Mouse (Mus musculus) hindbrain, postnatal 0 days (tissue): ENCODE data around the gene Fgfr2. TPM values are rescaled to one million over a fixed set of nuclear protein-coding genes. Genes with fewer than 3 reads are reported as not detected.
"Not testable (repeated sequence)": the region's sequence is repeated elsewhere in the genome, so short reads cannot be mapped to it uniquely, and the experiment has no call there.

Experiments used
- ATAC-seq: fragments of 200-750 bp; cut with Nextera tagmentation; 2 replicates; pipeline ENCODE4 v1.8.0; 2017; ENCODE audit warnings: mild to moderate bottlenecking, moderate TSS enrichment, moderate library complexity
- DNase-seq: peaks from one replicate; pipeline ENCODE4 v3.0.0-alpha.2; 2015; ENCODE audit warnings: low spot score
- H3K27ac ChIP-seq: fragments of 300-500 bp; sonication (generic); 2 replicates; pipeline ENCODE4 v1.5.1; 2014; ENCODE audit warnings: mild to moderate bottlenecking
- H3K27me3 ChIP-seq: fragments of 300-500 bp; sonication (generic); 2 replicates; pipeline ENCODE4 v1.6.1; 2014; ENCODE audit warnings: low read length, mixed read lengths; ENCODE audit not compliant: insufficient read depth
- H3K36me3 ChIP-seq: fragments of 300-500 bp; sonication (generic); 2 replicates; pipeline ENCODE4 v1.6.1; 2014; ENCODE audit warnings: low read length, mixed read lengths; ENCODE audit not compliant: insufficient read depth
- H3K4me1 ChIP-seq: fragments of 300-500 bp; sonication (generic); 2 replicates; pipeline ENCODE4 v1.6.1; 2014; ENCODE audit warnings: antibody characterized with exemption, low read length, mixed read lengths; ENCODE audit not compliant: insufficient read depth
- H3K4me2 ChIP-seq: fragments of 300-500 bp; sonication (generic); 2 replicates; pipeline ENCODE4 v1.6.1; 2014; ENCODE audit warnings: low read depth, mild to moderate bottlenecking, low read length, moderate library complexity, mixed read lengths
- H3K4me3 ChIP-seq: fragments of 300-500 bp; sonication (generic); 2 replicates; pipeline ENCODE4 v1.5.1; 2014; ENCODE audit warnings: low read length
- H3K9ac ChIP-seq: fragments of 300-500 bp; sonication (generic); replicated peaks from 2 replicates; pipeline ENCODE4 v1.6.1; 2014; ENCODE audit warnings: mild to moderate bottlenecking, low read length, moderate library complexity, mixed read lengths
- H3K9me3 ChIP-seq: fragments of 300-500 bp; sonication (generic); 2 replicates; pipeline ENCODE4 v1.6.1; 2016; ENCODE audit warnings: low read length, mixed read lengths
- CTCF ChIP-seq: IDR thresholded peaks from 2 replicates; pipeline ENCODE4 v1.5.1; 2016; ENCODE audit warnings: antibody characterized with exemption, control low read depth, low read depth
- WGBS: fragments of 180-500 bp; shearing (Covaris S2); extraction: QIAGEN DNeasy Blood & Tissue Kit; methylation state at CpG from one replicate; pipeline ENCODE4 v1.1.7; 2014; 5-methylcytosine and 5-hydroxymethylcytosine counted together
- polyA plus RNA-seq: library from polyadenylated mRNA; unstranded; fragments of >200 nt; fragmentation: Nextera tagmentation; extraction: Ambion mirVana; gene quantifications from 2 replicates; pipeline ENCODE4 v1.2.1, GENCODE M21; 2015
- total RNA-seq: library from RNA; depleted of rRNA; stranded (reverse); fragments of >200 nt; gene quantifications from 2 replicates; pipeline ENCODE4 v1.2.3, GENCODE M21; 2014

The Fgfr2 gene
- total and polyA plus RNA-seq, 2 experiments from 2014 or later, result 17.3 to 49.0 TPM

- H3K36me3 ChIP-seq, result no peaks in the 10 kb centered on the region
- DNase-seq, result no peak
- H3K27ac ChIP-seq, result no peak overlapping the region
- 79% methylated on average over 2 of the region's 2 CpGs for WGBS
- no peak overlapping the region for H3K4me3 ChIP-seq
- H3K9me3 ChIP-seq, result no peaks in the 10 kb centered on the region
- peaks cover 3% of the 10 kb centered on the region; the same call in 1 of the 2 replicates for H3K4me1 ChIP-seq
- no peak for TF ChIP-seq CTCF
- no peak overlapping the region for H3K9ac ChIP-seq
- no peaks in the 10 kb centered on the region for H3K27me3 ChIP-seq
- no peak overlapping the region for H3K4me2 ChIP-seq
- no peak for ATAC-seq
Observed at GRCm38 (mm10) chr7:132443769-132444168, 679.4 kb downstream of the Fgfr2 start.

GRCm38 (mm10) chr7:132443134-132443533 is 680.0 kb downstream of the Fgfr2 start:
- no peak overlapping the region for H3K9ac ChIP-seq
- ATAC-seq (no peak), DNase-seq (no peak)
- H3K36me3 ChIP-seq, result no peaks in the 10 kb centered on the region
- no peak overlapping the region for H3K27ac ChIP-seq
- no peak overlapping the region for H3K4me2 ChIP-seq
- no peaks in the 10 kb centered on the region for H3K9me3 ChIP-seq
- no peak for TF ChIP-seq CTCF
- 90% methylated on average over 3 of the region's 3 CpGs for WGBS
- no peak overlapping the region for H3K4me3 ChIP-seq
- H3K27me3 ChIP-seq, result no peaks in the 10 kb centered on the region
- peaks cover 3% of the 10 kb centered on the region; the same call in 1 of the 2 replicates for H3K4me1 ChIP-seq

- not testable (repeated sequence) for H3K27ac ChIP-seq, H3K9ac ChIP-seq, H3K36me3 ChIP-seq, H3K4me3 ChIP-seq, H3K4me1 ChIP-seq, ATAC-seq, DNase-seq, H3K4me2 ChIP-seq, H3K9me3 ChIP-seq, H3K27me3 ChIP-seq
- WGBS, result 89% methylated on average over 3 of the region's 3 CpGs
Observed at GRCm38 (mm10) chr7:132442133-132442763, 680.9 kb downstream of the Fgfr2 start.

- H3K27ac ChIP-seq, result no peak overlapping the region
- peaks cover 3% of the 10 kb centered on the region; the same call in 1 of the 2 replicates for H3K4me1 ChIP-seq
- no peak for TF ChIP-seq CTCF
- DNase-seq, result no peak
- H3K4me3 ChIP-seq, result no peak overlapping the region
- WGBS, result 76% methylated on average over 6 of the region's 6 CpGs
- H3K27me3 ChIP-seq, result no peaks in the 10 kb centered on the region
- no peak for ATAC-seq
- H3K36me3 ChIP-seq, result no peaks in the 10 kb centered on the region
- no peaks in the 10 kb centered on the region for H3K9me3 ChIP-seq
- H3K9ac ChIP-seq, result no peak overlapping the region
- no peak overlapping the region for H3K4me2 ChIP-seq
Observed at GRCm38 (mm10) chr7:132439916-132440315, 683.2 kb downstream of the Fgfr2 start.

DNA sequence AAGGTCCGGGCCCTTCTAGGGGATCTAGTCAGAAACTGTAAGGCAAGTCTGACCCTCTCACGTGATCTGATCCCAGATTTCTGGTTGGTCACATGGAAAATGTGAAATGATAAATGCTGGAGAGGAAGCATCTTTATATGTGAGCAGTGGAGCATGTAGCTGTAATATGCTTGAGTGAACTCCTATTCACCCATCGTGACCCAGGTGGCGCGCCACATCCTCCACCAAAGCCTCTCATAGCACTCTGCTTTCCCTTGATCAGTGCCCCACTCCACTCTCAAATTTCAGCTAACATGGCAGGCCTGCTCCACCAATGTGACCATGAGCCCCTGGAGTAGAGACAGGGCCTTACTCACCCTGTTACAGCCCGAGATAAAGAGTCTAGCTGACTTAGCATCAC is 685.1 kb downstream of the Fgfr2 start:
- no peak for ATAC-seq
- no peak overlapping the region for H3K9ac ChIP-seq
- WGBS, result 53% methylated on average over 6 of the region's 6 CpGs
- H3K36me3 ChIP-seq, result no peaks in the 10 kb centered on the region
- no peaks in the 10 kb centered on the region for H3K4me1 ChIP-seq
- DNase-seq, result no peak
- no peaks in the 10 kb centered on the region for H3K27me3 ChIP-seq
- TF ChIP-seq CTCF, result no peak
- H3K4me2 ChIP-seq, result no peak overlapping the region
- H3K9me3 ChIP-seq, result no peaks in the 10 kb centered on the region
- H3K4me3 ChIP-seq, result no peak overlapping the region
- H3K27ac ChIP-seq, result no peak overlapping the region

- Histone ChIP-seq H3K4me1 (no peaks in the 10 kb centered on the region), H3K4me3 (no peak overlapping the region), H3K4me2 (no peak overlapping the region), H3K27ac (no peak overlapping the region), H3K9ac (no peak overlapping the region), H3K36me3 (no peaks in the 10 kb centered on the region), H3K9me3 (no peaks in the 10 kb centered on the region), H3K27me3 (no peaks in the 10 kb centered on the region)
- DNase-seq, result no peak
- no peak for ATAC-seq
- WGBS, result 96% methylated on average over 3 of the region's 3 CpGs
- no peak for TF ChIP-seq CTCF
Observed at GRCm38 (mm10) chr7:132437431-132437830, 685.7 kb downstream of the Fgfr2 start.

DNA sequence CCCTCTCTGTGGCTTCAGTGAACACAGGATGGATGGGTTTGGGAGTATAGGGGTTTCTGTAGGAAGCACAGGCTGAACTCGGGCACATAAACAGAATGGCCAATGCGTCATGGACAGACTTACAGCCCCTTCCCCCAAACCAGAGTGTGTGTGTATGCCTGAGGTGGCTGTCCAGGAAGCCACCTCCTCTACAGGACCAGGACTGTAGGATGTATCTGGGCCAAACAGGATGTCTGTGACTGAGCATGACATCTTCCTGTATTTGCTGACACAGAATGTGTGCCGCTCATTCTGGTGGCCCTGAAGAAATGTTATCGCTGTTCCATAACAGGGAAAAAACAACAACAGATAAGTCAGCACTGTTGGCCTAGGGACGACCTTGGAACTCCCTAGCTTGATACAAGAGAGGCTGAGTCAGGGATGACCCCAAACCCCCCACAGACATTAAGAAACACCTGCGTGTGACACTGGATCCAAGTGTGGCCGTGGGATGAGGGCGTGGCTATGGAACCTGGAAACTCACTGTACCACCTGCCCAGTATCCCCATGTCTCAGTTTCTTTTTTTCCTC is 687.6 kb downstream of the Fgfr2 start:
- H3K9me3 ChIP-seq, result no peaks in the 10 kb centered on the region
- WGBS, result 87% methylated on average over 8 of the region's 8 CpGs
- no peak overlapping the region for H3K4me2 ChIP-seq
- H3K27ac ChIP-seq, result no peak overlapping the region
- DNase-seq, result no peak
- ATAC-seq, result no peak
- H3K36me3 ChIP-seq, result no peaks in the 10 kb centered on the region
- no peak overlapping the region for H3K4me3 ChIP-seq
- no peak overlapping the region for H3K9ac ChIP-seq
- no peak for TF ChIP-seq CTCF
- H3K27me3 ChIP-seq, result no peaks in the 10 kb centered on the region
- H3K4me1 ChIP-seq, result no peaks in the 10 kb centered on the region
